Mouse (Mus musculus) intestine, embryonic 15.5 days (tissue): ENCODE results near the gene Gm9999. TPM values are rescaled to one million over a fixed set of nuclear protein-coding genes. Genes with fewer than 3 reads are reported as not detected.
A peak's percentile ranks its signal among the peaks of the same experiment; 100 is the strongest.

Experiments used
- ATAC-seq: fragments of 200-750 bp; cut with Nextera tagmentation; 2 replicates; pipeline ENCODE4 v1.8.0; 2017; ENCODE audit warnings: moderate TSS enrichment, moderate library complexity
- H3K27ac ChIP-seq: fragments of 300-500 bp; sonication (generic); 2 replicates; pipeline ENCODE4 v1.5.1; 2015; ENCODE audit warnings: mild to moderate bottlenecking, inconsistent platforms
- H3K27me3 ChIP-seq: fragments of 300-500 bp; sonication (generic); replicated peaks from 2 replicates; pipeline ENCODE4 v1.6.1; 2015; ENCODE audit warnings: inconsistent platforms
- H3K36me3 ChIP-seq: fragments of 300-500 bp; sonication (generic); 2 replicates; pipeline ENCODE4 v1.6.1; 2015; ENCODE audit warnings: inconsistent platforms
- H3K4me1 ChIP-seq: fragments of 300-500 bp; sonication (generic); replicated peaks from 2 replicates; pipeline ENCODE4 v1.6.1; 2015; ENCODE audit warnings: inconsistent platforms
- H3K4me2 ChIP-seq: fragments of 300-500 bp; sonication (generic); replicated peaks from 2 replicates; pipeline ENCODE4 v1.6.1; 2015; ENCODE audit warnings: mild to moderate bottlenecking, inconsistent platforms
- H3K4me3 ChIP-seq: fragments of 300-500 bp; sonication (generic); replicated peaks from 2 replicates; pipeline ENCODE4 v1.5.1; 2015; ENCODE audit warnings: inconsistent platforms
- H3K9ac ChIP-seq: fragments of 300-500 bp; sonication (generic); 2 replicates; pipeline ENCODE4 v1.6.1; 2015; ENCODE audit warnings: inconsistent platforms
- H3K9me3 ChIP-seq: fragments of 300-500 bp; sonication (generic); 2 replicates; pipeline ENCODE4 v1.6.1; 2016; ENCODE audit warnings: inconsistent platforms
- WGBS: fragments of 180-500 bp; shearing (Covaris S2); methylation state at CpG from one replicate; pipeline ENCODE4 v1.1.7; 2015; 5-methylcytosine and 5-hydroxymethylcytosine counted together
- polyA plus RNA-seq: library from polyadenylated mRNA; unstranded; fragments of >200 nt; fragmentation: Nextera tagmentation; extraction: Ambion mirVana; gene quantifications from 2 replicates; pipeline ENCODE4 v1.2.1, GENCODE M21; 2015

Gene Gm9999
- polyA plus RNA-seq, 1 experiment from 2014 or later, result not detected

DNA sequence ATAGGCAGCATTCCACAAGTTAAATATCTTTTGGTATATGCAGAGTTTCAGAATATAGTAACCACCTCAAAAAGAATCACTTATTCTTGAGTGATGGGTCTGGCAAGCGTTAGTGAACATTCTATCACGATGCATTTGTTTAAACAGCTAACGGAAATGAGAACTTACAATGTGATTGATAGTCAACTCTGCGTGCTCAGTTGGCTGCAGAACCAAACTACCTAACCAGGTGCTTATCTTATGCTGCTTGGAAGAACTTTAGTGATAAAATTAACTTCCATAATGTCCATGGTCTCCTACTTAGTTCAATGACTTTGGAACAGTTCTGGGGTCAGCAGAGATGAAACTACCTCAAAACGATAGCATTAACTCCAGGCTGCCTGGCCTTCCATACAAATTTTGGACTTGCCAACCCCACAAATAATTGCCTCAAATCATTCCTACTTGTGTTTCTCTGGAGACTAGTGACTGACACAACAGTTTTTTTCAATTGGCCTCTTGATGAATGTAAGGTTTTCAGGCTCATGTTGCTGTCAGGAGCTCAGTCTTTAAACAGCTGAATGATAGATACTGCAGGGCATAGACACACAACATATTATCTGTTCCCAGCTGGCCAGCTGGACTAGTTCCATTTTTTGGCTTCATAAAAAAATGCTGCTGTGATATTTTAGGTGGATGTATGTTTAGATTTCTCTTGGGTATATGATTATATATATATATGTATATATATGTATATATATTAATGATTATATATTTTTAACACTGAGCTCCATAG, 17.9 kb downstream of the Gm9999 start:
- Histone ChIP-seq H3K4me3 (no peak overlapping the region), H3K9ac (no peak overlapping the region), H3K9me3 (no peaks in the 10 kb centered on the region), H3K27me3 (no peaks in the 10 kb centered on the region), H3K36me3 (peaks cover 14% of the 10 kb centered on the region), H3K4me1 (peaks cover 25% of the 10 kb centered on the region), H3K4me2 (no peak overlapping the region), H3K27ac (no peak overlapping the region)
- 33% methylated on average over 5 of the region's 5 CpGs for WGBS
- no peak for ATAC-seq

DNA sequence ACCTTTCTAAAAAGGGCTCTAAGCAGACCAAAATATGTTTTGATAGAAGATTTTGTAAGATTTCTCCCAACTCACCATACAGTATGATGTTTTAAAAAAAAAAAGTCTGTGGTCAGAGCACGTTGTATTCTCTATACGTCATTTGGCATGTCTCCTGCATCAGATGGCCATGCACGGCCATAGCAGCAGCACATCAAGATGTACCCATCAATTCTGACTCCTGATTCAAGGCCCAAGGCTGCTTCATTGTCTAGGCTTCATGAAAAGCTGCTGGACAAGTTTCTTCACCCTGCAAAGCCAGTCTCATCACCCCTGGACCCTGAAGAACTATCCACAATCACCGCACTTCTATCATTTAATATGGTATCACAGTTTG, 18.5 kb downstream of the Gm9999 start:
- Histone ChIP-seq H3K9ac (no peak overlapping the region), H3K4me2 (no peak overlapping the region), H3K36me3 (peaks cover 14% of the 10 kb centered on the region), H3K27me3 (no peaks in the 10 kb centered on the region), H3K9me3 (no peaks in the 10 kb centered on the region), H3K4me3 (no peak overlapping the region), H3K4me1 (peaks cover 25% of the 10 kb centered on the region), H3K27ac (no peak overlapping the region)
- no peak for ATAC-seq
- 59% methylated on average over 4 of the region's 4 CpGs for WGBS

DNA sequence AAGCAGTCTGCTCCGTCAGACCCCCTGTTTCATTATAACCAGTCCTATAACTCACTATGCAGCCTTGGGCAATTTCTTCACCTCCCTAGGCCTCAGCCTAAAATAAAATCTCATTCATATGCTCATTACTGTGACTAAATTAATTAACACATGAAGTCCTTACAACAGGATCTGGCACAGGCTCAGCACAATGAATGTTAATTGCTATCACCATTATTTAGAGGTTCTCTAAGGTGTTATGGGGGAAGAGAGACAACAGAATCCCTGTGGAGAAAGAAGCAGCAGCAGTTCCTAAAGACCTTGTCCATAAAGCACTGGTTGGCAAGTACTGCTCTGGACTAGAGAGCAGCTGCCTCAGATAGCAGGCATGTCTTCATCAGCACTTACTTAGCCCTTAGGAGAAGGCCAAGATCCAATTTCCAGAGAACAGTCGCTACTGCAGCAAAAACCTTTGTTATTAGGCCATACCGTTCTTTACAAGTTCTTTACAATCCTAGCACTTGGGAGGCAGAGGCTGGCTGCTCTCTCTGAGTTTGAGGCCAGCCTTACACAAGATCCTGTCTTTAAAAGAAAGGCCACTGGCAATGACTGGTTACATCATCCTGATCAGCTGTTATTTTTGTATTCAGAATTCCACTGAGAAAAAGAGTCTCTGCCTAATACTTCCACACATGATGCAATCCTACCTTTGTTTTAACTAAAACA, 20.2 kb downstream of the Gm9999 start:
- ATAC-seq, result no peak
- no peak overlapping the region for H3K4me2 ChIP-seq
- peaks cover 21% of the 10 kb centered on the region for H3K4me1 ChIP-seq
- 0 out of 2 replicates have a peak, but pooled peaks cover 2% of the 10 kb centered on the region for H3K36me3 ChIP-seq
- H3K27ac ChIP-seq, result no peak overlapping the region
- H3K4me3 ChIP-seq, result no peak overlapping the region
- WGBS, result 53% methylated on average over 3 of the region's 3 CpGs
- no peaks in the 10 kb centered on the region for H3K9me3 ChIP-seq
- no peaks in the 10 kb centered on the region for H3K27me3 ChIP-seq
- no peak overlapping the region for H3K9ac ChIP-seq

DNA sequence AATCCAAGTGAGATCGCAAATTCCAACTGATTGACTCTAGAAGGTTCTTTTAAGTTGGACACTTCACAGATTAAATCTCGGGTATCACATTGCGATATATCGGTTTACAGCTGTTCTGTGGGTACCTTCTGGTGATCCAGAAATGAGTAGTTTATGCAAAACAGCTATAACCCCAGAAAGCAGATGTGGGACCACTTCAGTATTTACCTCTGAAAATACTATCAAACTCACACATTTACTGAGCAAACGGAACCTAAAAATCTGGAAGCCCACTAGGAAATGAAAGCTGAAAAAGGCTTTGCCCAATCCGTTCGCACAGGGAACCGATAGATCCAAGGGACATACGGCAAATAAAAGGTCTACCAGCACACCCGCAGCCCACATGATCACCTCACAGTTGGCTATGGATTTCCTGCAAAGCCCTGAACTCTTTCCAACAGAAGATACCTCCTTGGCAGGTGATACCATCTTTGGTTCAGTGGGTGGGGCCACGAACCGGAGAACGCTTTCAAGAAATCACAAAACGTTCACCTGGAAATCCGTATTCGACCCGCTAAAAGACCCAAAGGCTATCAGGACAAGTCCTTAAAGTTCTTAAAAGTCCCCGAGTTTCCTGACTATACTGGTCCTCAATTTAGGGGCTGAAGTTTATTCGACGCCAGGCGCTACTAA, 23.9 kb downstream of the Gm9999 start:
- H3K27me3 ChIP-seq, result no peaks in the 10 kb centered on the region
- 13% methylated on average over 21 of the region's 21 CpGs for WGBS

DNA sequence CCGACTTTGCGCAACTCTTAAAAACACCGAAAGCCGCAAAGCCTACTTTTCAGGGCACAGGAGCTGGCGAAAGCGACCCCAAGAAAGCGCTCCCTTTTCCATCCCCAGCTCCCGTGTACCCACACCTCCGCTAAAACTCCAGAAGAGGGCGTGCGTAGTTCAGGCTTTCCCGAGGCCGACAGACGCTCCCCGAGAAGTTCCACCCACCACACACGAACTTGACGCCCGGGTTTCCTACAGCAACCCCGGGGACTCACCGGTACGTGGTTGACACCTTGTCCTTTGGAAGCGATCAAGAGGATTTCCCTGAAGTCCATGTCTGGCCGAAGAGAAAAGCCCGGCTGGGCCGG, 24.4 kb downstream of the Gm9999 start:
- no peaks in the 10 kb centered on the region for H3K27me3 ChIP-seq
- no peaks in the 10 kb centered on the region for H3K36me3 ChIP-seq
- peak overlapping the region; percentile 94 for H3K27ac ChIP-seq
- no peaks in the 10 kb centered on the region for H3K9me3 ChIP-seq
- peak overlapping the region; percentile 72 for H3K4me2 ChIP-seq
- ATAC-seq, result peak; percentile 83
- peaks cover 13% of the 10 kb centered on the region for H3K4me1 ChIP-seq
- H3K4me3 ChIP-seq, result peak overlapping the region; percentile 65
- under 1% methylated on average over 25 of the region's 25 CpGs for WGBS
- H3K9ac ChIP-seq, result peak overlapping the region; percentile 73

More for the DNA sequence above, 23.9 kb downstream of the Gm9999 start:
- peak overlapping the region; percentile 72 for H3K4me2 ChIP-seq
- peak overlapping the region; percentile 65 for H3K4me3 ChIP-seq
- peak overlapping the region; percentile 94 for H3K27ac ChIP-seq
- H3K9me3 ChIP-seq, result no peaks in the 10 kb centered on the region
- H3K4me1 ChIP-seq, result peaks cover 13% of the 10 kb centered on the region
- H3K9ac ChIP-seq, result peak overlapping the region; percentile 73
- ATAC-seq, result no peak
- H3K36me3 ChIP-seq, result no peaks in the 10 kb centered on the region

DNA sequence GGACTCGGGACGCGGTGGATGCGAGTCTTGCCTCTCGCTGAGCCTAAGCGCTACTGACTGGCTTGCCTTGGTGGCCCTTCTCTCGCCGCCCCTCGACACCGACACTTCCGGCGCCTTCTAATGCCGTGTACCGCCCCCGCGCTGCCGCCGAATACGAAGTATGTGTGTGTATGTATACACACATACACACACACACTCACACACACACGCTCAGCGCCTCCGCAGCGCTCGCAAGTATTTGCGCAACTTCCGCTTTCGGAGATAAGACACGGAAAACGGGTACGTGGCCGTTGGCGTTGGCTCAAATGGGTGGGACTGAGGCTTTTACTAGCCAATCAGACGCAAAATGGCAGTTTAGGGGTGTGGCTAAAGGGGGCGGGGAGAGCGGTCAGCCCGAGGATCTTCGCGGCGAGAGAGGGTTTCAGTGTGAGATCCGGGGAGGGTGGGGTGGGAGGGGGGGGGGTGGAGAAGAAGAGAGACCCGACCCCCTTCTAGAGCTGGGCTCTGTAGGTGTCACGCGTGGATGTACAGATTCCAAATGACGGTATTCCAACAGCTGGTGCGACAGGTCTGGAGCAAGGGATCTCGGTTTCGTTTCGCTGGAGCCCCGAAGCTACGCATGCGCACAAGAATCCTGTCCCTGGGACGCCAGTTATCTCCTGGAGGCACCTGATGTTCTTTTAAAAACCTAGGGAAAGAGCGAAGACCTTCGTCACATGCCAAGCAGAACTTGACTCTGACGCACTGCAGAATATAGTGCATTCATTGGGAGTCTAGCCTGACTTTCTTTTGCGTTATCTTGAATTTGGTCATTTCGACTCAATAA, 25.0 kb downstream of the Gm9999 start, which contains the start of gene Spty2d1:
Gene Spty2d1 (minus strand): TSS at position 244 of the 826 bp plus-strand sequence.
- peak within 1 kb of the TSS; percentile 65 for H3K4me3 ChIP-seq
- peak within 1 kb of the TSS; percentile 73 for H3K9ac ChIP-seq
- peak within 1 kb of the TSS; percentile 72 for H3K4me2 ChIP-seq
- under 1% methylated on average over 57 of the region's 57 CpGs for WGBS
- peak; percentile 95 for ATAC-seq
- H3K9me3 ChIP-seq, result no peaks in the 10 kb centered on the region
- peak within 1 kb of the TSS; percentile 94 for H3K27ac ChIP-seq
- peaks cover 14% of the 10 kb centered on the region for H3K4me1 ChIP-seq
- no peaks in the 10 kb centered on the region for H3K36me3 ChIP-seq
- H3K27me3 ChIP-seq, result no peaks in the 10 kb centered on the region

DNA sequence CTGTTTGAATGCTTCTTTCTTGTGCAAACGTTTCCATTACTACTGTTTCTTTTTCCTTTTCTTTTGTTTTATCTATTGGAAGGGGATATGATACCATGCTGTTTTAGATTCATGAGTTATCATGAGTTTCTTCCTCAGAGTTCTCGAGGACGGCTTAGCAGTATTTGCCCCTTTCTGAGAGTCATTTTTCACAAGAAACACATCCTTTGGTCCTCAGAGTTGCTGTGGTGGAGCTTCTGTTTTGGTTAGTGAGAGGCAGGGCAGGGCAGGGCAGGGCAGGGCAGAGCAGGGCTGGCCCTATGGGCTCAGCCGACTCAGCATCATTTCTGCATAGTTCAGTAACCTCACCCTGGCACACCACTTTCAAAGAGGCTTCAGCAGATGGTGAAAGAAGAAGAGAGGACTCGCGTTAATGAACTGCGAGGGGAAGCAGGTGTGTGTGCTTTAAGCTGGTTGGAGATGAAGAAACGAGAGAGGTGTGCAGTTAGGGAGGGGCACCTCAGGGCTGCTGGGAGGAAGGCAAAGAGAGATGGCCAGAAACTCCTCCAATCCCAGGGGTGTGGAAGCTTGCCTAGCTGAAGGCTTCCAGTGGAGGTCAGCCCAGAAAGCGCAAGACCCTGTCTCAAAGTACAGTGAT, 29.9 kb downstream of the Gm9999 start:
- Histone ChIP-seq H3K27me3 (no peaks in the 10 kb centered on the region), H3K4me3 (no peak overlapping the region), H3K9ac (no peak overlapping the region), H3K27ac (no peak overlapping the region), H3K9me3 (no peaks in the 10 kb centered on the region), H3K4me1 (peaks cover 19% of the 10 kb centered on the region), H3K36me3 (no peaks in the 10 kb centered on the region), H3K4me2 (no peak overlapping the region)
- no peak for ATAC-seq
- WGBS, result 45% methylated on average over 9 of the region's 9 CpGs

DNA sequence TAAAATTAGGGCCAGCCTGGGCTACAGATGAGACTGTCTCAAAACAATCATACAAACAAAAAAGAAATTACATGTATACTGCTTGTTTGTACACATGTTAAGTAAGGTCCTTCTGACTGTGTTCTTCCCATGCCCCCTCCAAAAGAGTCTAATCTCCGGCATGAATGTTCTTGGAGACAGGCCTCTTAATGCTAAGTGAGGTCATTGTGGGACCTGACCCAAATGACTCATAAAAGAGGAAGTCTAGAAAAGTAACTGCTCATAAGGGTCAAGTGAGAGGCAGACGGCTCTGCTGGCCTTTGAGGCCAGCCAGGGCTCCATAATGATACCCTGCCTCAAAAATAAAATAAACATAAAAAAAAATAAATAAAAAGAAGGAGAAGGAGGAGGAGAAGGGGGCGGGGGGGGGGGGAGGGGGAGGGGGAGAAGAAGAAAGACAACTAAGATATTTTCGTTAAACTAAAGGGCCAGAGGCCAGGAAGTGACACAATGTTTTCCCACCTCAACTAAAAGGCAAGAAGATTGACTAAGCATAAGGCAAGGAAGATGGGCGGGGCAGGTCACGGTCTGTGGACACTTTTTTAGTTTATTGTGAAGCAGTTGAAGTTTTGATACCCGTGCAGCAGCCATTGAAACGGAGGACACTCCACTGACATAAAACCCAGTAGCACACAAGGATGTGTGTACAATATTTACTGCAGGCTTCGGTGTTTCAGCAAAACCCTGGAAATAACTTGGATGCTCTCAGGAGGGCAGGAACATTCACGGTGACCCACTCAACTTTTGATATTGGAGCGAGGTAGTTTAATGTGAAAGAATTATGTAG, 31.4 kb downstream of the Gm9999 start:
- H3K9ac ChIP-seq, result no peak overlapping the region
- no peak for ATAC-seq
- H3K36me3 ChIP-seq, result no peaks in the 10 kb centered on the region
- H3K4me1 ChIP-seq, result peaks cover 12% of the 10 kb centered on the region
- H3K27ac ChIP-seq, result peak overlapping the region; percentile 45
- H3K4me3 ChIP-seq, result no peak overlapping the region
- H3K4me2 ChIP-seq, result no peak overlapping the region; the same call in 1 of the 2 replicates
- 55% methylated on average over 10 of the region's 11 CpGs for WGBS
- H3K27me3 ChIP-seq, result no peaks in the 10 kb centered on the region
- H3K9me3 ChIP-seq, result no peaks in the 10 kb centered on the region

DNA sequence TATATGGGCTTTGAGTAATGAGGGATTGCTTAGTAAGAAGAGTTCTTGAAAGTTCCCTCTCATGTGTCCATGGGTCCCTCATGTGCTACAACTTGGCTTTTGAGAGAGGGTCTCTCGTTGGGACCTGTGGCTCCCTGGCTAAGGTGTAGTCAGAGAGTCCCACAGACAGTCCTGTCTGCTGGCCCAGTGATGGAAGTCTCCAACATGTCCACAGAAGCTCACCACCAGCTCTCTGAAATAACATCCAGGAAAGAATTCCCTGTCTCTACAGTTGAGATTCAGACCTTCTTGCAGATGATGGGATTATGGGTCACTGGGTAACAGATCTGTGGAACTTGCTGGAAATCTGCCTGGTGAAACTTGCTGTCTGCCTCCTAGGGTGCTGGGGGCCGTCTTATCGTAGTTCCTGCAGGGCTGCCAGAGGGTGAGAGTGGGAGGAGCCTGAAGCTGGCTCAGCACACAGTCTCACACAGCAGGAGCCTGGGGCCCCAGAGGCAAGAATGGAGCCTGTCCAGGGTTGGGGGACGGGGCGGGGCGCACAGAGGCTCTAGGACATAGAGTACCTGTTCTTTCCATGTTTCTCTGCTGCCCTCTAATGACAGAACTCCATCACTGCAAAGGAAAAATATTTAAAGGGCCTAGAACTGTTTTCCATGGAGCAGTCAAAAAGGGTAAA, 32.1 kb downstream of the Gm9999 start:
- 6% methylated on average over 6 of the region's 6 CpGs for WGBS
- Histone ChIP-seq H3K36me3 (no peaks in the 10 kb centered on the region), H3K4me1 (peaks cover 11% of the 10 kb centered on the region), H3K27ac (peak overlapping the region; percentile 45), H3K27me3 (no peaks in the 10 kb centered on the region), H3K9me3 (no peaks in the 10 kb centered on the region), H3K4me3 (no peak overlapping the region), H3K4me2 (peak overlapping the region; percentile 46), H3K9ac (no peak overlapping the region)
- ATAC-seq, result peak; percentile 100

DNA sequence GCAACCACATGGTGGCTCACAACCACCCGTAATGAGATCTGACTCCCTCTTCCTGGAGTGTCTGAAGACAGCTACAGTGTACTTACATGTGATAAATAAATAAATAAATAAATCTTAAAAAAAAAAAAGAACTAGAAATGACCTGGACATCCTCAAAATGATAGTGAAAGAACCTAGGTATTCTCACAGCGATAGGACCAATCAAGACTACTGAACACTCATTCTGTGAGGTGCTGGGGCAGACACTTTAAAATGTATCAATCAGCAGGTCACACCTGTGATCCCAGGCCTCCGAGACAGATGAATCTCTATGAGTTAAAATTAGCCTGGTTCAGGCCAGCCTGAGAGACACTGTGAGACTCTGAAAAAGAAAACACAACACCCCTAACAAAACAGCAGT, 33.2 kb downstream of the Gm9999 start:
- Histone ChIP-seq H3K36me3 (no peaks in the 10 kb centered on the region), H3K9ac (no peak overlapping the region), H3K27ac (no peak overlapping the region), H3K4me2 (no peak overlapping the region), H3K9me3 (no peaks in the 10 kb centered on the region), H3K4me1 (peaks cover 15% of the 10 kb centered on the region), H3K4me3 (no peak overlapping the region), H3K27me3 (no peaks in the 10 kb centered on the region)
- 75% methylated on average over 3 of the region's 3 CpGs for WGBS
- ATAC-seq, result no peak
